Mouse (Mus musculus) midbrain, embryonic 15.5 days (tissue): Measurements from ENCODE around the gene Asic4. TPM values are rescaled to one million over a fixed set of nuclear protein-coding genes. Genes with fewer than 3 reads are reported as not detected.
A peak's percentile ranks its signal among the peaks of the same experiment; 100 is the strongest.

Source experiments
- ATAC-seq: fragments of 200-750 bp; cut with Nextera tagmentation; replicated peaks from 2 replicates; pipeline ENCODE4 v1.8.0; 2017; ENCODE audit warnings: moderate TSS enrichment
- H3K27ac ChIP-seq: fragments of 300-500 bp; sonication (generic); 2 replicates; pipeline ENCODE4 v1.5.1; 2015; ENCODE audit warnings: mild to moderate bottlenecking, inconsistent platforms
- H3K27me3 ChIP-seq: fragments of 300-500 bp; sonication (generic); replicated peaks from 2 replicates; pipeline ENCODE4 v1.6.1; 2015; ENCODE audit warnings: inconsistent platforms
- H3K36me3 ChIP-seq: fragments of 300-500 bp; sonication (generic); replicated peaks from 2 replicates; pipeline ENCODE4 v1.6.1; 2015; ENCODE audit warnings: inconsistent platforms
- H3K4me1 ChIP-seq: fragments of 300-500 bp; sonication (generic); 2 replicates; pipeline ENCODE4 v1.6.1; 2015; ENCODE audit warnings: inconsistent platforms
- H3K4me2 ChIP-seq: fragments of 300-500 bp; sonication (generic); 2 replicates; pipeline ENCODE4 v1.6.1; 2015; ENCODE audit warnings: inconsistent platforms, mild to moderate bottlenecking, moderate library complexity
- H3K4me3 ChIP-seq: fragments of 300-500 bp; sonication (generic); 2 replicates; pipeline ENCODE4 v1.5.1; 2015; ENCODE audit warnings: mild to moderate bottlenecking, inconsistent platforms
- H3K9ac ChIP-seq: fragments of 300-500 bp; sonication (generic); 2 replicates; pipeline ENCODE4 v1.6.1; 2015; ENCODE audit warnings: mild to moderate bottlenecking, inconsistent platforms
- H3K9me3 ChIP-seq: fragments of 300-500 bp; sonication (generic); 2 replicates; pipeline ENCODE4 v1.6.1; 2016; ENCODE audit warnings: inconsistent platforms
- WGBS: fragments of 180-500 bp; shearing (Covaris S2); methylation state at CpG from one replicate; pipeline ENCODE4 v1.1.7; 2015; ENCODE audit warnings: mixed read lengths; 5-methylcytosine and 5-hydroxymethylcytosine counted together
- polyA plus RNA-seq: library from polyadenylated mRNA; unstranded; fragments of >200 nt; fragmentation: Nextera tagmentation; extraction: Ambion mirVana; gene quantifications from 2 replicates; pipeline ENCODE4 v1.2.1, GENCODE M21; 2015

Gene Asic4
- polyA plus RNA-seq, 1 experiment from 2014 or later: 73.2 TPM

GRCm38 (mm10) chr1:75445751-75446611, 4.3 kb upstream of the Asic4 start:
- ATAC-seq: peak; percentile 31
- Histone ChIP-seq H3K4me1 (peaks cover 91% of the 10 kb centered on the region), H3K27me3 (peaks cover 10% of the 10 kb centered on the region), H3K27ac (peak overlapping the region; percentile 82), H3K4me2 (peak overlapping the region; percentile 34), H3K4me3 (peak overlapping the region; percentile 17), H3K9ac (peak overlapping the region; percentile 16; the same call in 1 of the 2 replicates), H3K36me3 (no peaks in the 10 kb centered on the region), H3K9me3 (no peaks in the 10 kb centered on the region)
- WGBS: 1% methylated on average over 22 of the region's 22 CpGs

GRCm38 (mm10) chr1:75446656-75447055, 3.6 kb upstream of the Asic4 start:
- H3K4me2 ChIP-seq: peak overlapping the region; percentile 34
- no peak overlapping the region for H3K4me3 ChIP-seq
- peaks cover 96% of the 10 kb centered on the region for H3K4me1 ChIP-seq
- ATAC-seq: no peak
- peaks cover 15% of the 10 kb centered on the region for H3K27me3 ChIP-seq
- no peaks in the 10 kb centered on the region for H3K36me3 ChIP-seq
- H3K27ac ChIP-seq: peak overlapping the region; percentile 82
- no peaks in the 10 kb centered on the region for H3K9me3 ChIP-seq
- no peak overlapping the region; the same call in 1 of the 2 replicates for H3K9ac ChIP-seq
- 2% methylated on average over 20 of the region's 20 CpGs for WGBS

DNA sequence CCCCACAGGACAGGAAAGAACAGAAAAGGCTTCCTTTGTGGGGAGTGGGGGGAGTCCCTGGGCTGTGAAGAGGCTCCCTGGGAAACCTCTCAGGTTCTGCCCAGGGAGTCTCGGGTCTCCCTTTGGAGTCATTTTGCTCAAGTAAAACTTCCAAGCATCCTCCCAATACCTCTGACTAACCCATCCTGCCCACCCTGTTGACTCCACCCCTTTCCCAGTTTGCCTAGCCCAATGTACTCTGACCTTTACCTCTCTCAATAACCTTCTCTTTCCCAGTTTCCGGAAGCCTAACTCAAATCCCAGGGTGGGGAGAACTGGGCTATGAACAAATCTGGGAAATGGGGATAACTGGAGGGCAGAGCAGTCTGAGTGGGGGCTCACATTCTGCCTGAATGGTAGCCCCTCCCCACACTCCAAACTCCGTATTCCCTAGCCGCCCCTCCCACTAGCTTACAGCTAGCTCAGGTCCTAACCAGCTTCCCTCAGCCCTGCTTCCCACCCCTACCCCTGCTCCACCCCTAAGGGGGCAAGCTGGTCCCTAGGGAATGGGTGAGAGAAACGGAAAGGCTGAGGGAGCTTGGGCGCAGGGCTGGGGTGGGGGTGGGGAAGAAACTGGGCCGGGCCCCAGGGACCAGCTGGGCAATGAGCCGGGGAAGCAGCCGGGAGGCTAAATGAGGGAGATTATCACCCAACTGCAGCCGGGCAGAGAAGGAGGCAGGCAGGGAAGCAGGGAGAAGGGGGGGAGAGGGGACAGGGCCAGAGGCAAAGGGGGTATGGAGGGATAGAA, 2.8 kb upstream of the Asic4 start:
- WGBS: 4% methylated on average over 10 of the region's 10 CpGs
- H3K9me3 ChIP-seq: no peaks in the 10 kb centered on the region
- H3K27ac ChIP-seq: peak overlapping the region; percentile 82
- H3K4me3 ChIP-seq: peak overlapping the region; percentile 7
- peaks cover 15% of the 10 kb centered on the region for H3K27me3 ChIP-seq
- no peaks in the 10 kb centered on the region for H3K36me3 ChIP-seq
- peak overlapping the region; percentile 34 for H3K4me2 ChIP-seq
- H3K4me1 ChIP-seq: peaks cover 89% of the 10 kb centered on the region
- ATAC-seq: no peak
- 0 out of 2 replicates have a peak overlapping the region, but pooled peaks have one; percentile 7 for H3K9ac ChIP-seq

DNA sequence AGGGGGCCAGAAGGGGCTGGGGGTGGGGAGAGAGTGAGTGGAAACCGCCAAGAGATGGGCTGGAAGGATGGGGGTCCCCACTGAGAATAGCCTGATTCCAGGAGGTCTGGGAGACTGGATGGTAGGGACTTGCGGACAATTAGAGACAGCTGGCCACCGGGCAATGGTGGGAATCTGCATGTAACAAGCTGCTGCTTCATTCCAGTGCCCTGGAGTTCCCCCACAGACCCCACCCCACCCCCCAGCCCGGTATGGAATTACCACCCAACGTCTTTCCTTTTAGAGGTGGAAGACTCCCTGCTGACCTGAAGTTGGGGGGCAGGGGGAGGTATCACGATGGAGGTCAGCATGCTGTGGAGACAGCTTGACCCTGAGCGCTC, 2.2 kb upstream of the Asic4 start:
- H3K36me3 ChIP-seq: no peaks in the 10 kb centered on the region
- H3K4me2 ChIP-seq: peak overlapping the region; percentile 34
- WGBS: 3% methylated on average over 7 of the region's 7 CpGs
- no peaks in the 10 kb centered on the region for H3K9me3 ChIP-seq
- no peak for ATAC-seq
- peaks cover 87% of the 10 kb centered on the region for H3K4me1 ChIP-seq
- peak overlapping the region; percentile 82 for H3K27ac ChIP-seq
- peaks cover 15% of the 10 kb centered on the region for H3K27me3 ChIP-seq
- H3K9ac ChIP-seq: 0 out of 2 replicates have a peak overlapping the region, but pooled peaks have one; percentile 9
- peak overlapping the region; percentile 7 for H3K4me3 ChIP-seq

- Histone ChIP-seq H3K36me3 (no peaks in the 10 kb centered on the region), H3K27me3 (peaks cover 15% of the 10 kb centered on the region), H3K27ac (peak overlapping the region; percentile 82), H3K9me3 (no peaks in the 10 kb centered on the region), H3K9ac (0 out of 2 replicates have a peak overlapping the region, but pooled peaks have one; percentile 0), H3K4me3 (peak overlapping the region; percentile 44), H3K4me1 (peaks cover 78% of the 10 kb centered on the region), H3K4me2 (peak overlapping the region; percentile 78)
- 4% methylated on average over 14 of the region's 14 CpGs for WGBS
- ATAC-seq: no peak
These were observed 1.3 kb upstream of the Asic4 start for GRCm38 (mm10) chr1:75448937-75449336.

- ATAC-seq: no peak
- WGBS: 2% methylated on average over 8 of the region's 8 CpGs
- Histone ChIP-seq H3K9ac (peak overlapping the region; percentile 66; the same call in 1 of the 2 replicates), H3K4me1 (peaks cover 71% of the 10 kb centered on the region), H3K4me2 (peak overlapping the region; percentile 78), H3K9me3 (no peaks in the 10 kb centered on the region), H3K36me3 (no peaks in the 10 kb centered on the region), H3K4me3 (peak overlapping the region; percentile 44), H3K27me3 (peaks cover 15% of the 10 kb centered on the region), H3K27ac (peak overlapping the region; percentile 82)
These were observed 680 bp upstream of the Asic4 start for GRCm38 (mm10) chr1:75449377-75450135.

DNA sequence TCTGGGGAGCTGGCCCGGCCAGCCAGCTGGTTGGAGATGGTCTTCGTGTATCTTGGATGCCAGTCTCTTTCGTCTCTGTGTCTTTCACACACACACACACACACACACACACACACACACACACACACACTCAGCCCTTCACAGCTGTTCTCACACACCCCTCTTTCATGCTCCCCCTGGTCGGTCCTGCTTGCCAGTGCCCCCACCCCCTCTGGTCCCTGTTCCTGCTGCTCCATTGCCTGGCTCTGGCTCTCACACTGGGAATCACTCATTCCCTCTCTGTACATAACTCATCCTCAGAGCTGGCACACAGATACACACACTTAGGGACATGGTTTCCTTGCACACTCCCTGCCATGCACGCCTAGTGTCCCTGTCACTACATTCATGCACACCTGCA, 1.7 kb downstream of the Asic4 start:
- Histone ChIP-seq H3K9ac (peak overlapping the region; percentile 66), H3K9me3 (no peaks in the 10 kb centered on the region), H3K27ac (peak overlapping the region; percentile 82), H3K36me3 (no peaks in the 10 kb centered on the region), H3K27me3 (peaks cover 15% of the 10 kb centered on the region), H3K4me2 (peak overlapping the region; percentile 78), H3K4me3 (peak overlapping the region; percentile 44), H3K4me1 (peaks cover 62% of the 10 kb centered on the region)
- ATAC-seq: no peak
- 42% methylated on average over 5 of the region's 5 CpGs for WGBS

- Histone ChIP-seq H3K36me3 (no peaks in the 10 kb centered on the region), H3K27ac (peak overlapping the region; percentile 76; the same call in 1 of the 2 replicates), H3K4me2 (peak overlapping the region; percentile 52), H3K9ac (no peak overlapping the region; the same call in 1 of the 2 replicates), H3K4me3 (no peak overlapping the region), H3K9me3 (no peaks in the 10 kb centered on the region), H3K4me1 (peaks cover 56% of the 10 kb centered on the region), H3K27me3 (peaks cover 8% of the 10 kb centered on the region)
- no peak for ATAC-seq
- WGBS: 61% methylated on average over 3 of the region's 3 CpGs
These were observed 5.2 kb downstream of the Asic4 start for GRCm38 (mm10) chr1:75455433-75455832.

DNA sequence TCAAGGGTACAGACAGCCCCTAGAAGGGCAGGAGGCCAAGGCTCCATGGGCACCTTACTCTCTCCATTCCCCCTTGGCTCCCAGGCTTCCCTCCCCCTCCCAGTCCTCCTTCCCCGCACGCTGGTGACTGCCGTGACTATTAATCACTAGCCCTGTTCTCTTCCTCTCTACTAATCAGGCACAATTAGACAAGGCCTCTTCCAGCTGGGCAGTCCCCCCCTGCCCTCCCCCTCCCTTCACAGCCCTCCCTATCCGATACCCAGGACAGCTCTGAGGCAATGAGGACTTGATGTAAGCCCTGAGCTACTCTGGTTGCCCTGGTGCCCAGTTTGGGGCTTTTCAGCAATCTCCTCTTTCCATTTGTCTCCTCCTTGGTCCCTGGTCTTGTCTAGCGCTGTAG, 5.7 kb downstream of the Asic4 start:
- WGBS: 12% methylated on average over 5 of the region's 5 CpGs
- Histone ChIP-seq H3K27me3 (peaks cover 5% of the 10 kb centered on the region), H3K4me1 (peaks cover 50% of the 10 kb centered on the region), H3K4me2 (peak overlapping the region; percentile 52), H3K27ac (peak overlapping the region; percentile 76), H3K4me3 (no peak overlapping the region), H3K9me3 (no peaks in the 10 kb centered on the region), H3K36me3 (no peaks in the 10 kb centered on the region), H3K9ac (no peak overlapping the region; the same call in 1 of the 2 replicates)
- peak; percentile 10; the same call in 1 of the 2 replicates for ATAC-seq

GRCm38 (mm10) chr1:75456746-75457564, 6.7 kb downstream of the Asic4 start:
- Histone ChIP-seq H3K4me3 (no peak overlapping the region), H3K27me3 (no peaks in the 10 kb centered on the region), H3K36me3 (no peaks in the 10 kb centered on the region), H3K9ac (no peak overlapping the region), H3K27ac (peak overlapping the region; percentile 76), H3K4me1 (peaks cover 45% of the 10 kb centered on the region), H3K4me2 (peak overlapping the region; percentile 52; the same call in 1 of the 2 replicates), H3K9me3 (no peaks in the 10 kb centered on the region)
- peak; percentile 3; the same call in 1 of the 2 replicates for ATAC-seq
- WGBS: 7% methylated on average over 14 of the region's 14 CpGs

- Histone ChIP-seq H3K27me3 (no peaks in the 10 kb centered on the region), H3K36me3 (no peaks in the 10 kb centered on the region), H3K4me1 (peaks cover 44% of the 10 kb centered on the region), H3K9ac (0 out of 2 replicates have a peak overlapping the region, but pooled peaks have one; percentile 32), H3K9me3 (no peaks in the 10 kb centered on the region), H3K4me2 (peak overlapping the region; percentile 52), H3K4me3 (0 out of 2 replicates have a peak overlapping the region, but pooled peaks have one; percentile 24), H3K27ac (peak overlapping the region; percentile 76)
- WGBS: 4% methylated on average over 8 of the region's 10 CpGs
- peak; percentile 5; the same call in 1 of the 2 replicates for ATAC-seq
These were observed 7.4 kb downstream of the Asic4 start for GRCm38 (mm10) chr1:75457710-75458024.
